Mouse (Mus musculus) right cerebral cortex, adult 18-20 months (tissue): ENCODE data around the gene Snx4.

Experiments used
- DNase-seq: peaks from one replicate; pipeline ENCODE4 v3.0.0; 2022; ENCODE audit warnings: mixed read lengths

The Snx4 gene

DNA sequence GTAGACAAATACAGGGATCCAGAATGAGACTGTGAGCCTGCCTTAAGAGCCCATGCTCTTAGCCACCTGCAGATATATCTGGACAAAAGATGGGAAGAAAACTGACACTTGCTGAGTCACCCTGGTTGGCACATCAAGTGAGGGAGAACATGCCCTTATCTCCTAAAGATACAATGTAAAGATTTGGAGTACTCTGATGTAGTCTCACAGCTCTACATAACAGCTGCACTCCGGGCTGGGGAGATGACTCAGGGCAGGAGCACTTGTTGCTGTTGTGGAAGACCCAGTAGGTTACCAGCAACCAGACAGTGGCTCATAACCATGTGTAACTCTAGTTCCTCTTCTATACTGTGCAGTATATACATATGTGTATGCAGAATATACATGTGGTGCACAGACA is 31.8 kb downstream of the Snx4 start:
- DNase-seq = no peak

DNA sequence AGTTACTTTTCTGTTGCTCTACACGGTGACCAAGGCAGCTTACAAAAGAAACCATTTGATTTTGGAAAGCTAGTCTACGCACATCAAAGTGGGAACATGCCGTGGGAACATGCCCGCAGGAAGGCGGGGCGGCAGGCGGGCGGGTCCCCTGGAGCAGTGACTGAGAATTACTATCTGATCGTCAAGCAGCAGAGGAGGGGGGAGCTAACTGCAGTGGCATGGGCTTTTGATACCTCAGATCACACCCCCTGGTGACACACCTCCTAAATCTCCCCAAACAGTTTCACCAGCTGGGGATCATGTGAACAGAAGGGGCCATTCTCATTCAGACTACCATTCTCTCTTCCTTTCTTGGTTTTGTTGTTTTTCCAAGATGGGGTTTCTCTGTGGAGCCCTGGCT is 37.3 kb downstream of the Snx4 start:
- DNase-seq = no peak

- DNase-seq = no peak
These were observed 38.7 kb downstream of the Snx4 start for GRCm38 (mm10) chr16:33289981-33290380.

DNA sequence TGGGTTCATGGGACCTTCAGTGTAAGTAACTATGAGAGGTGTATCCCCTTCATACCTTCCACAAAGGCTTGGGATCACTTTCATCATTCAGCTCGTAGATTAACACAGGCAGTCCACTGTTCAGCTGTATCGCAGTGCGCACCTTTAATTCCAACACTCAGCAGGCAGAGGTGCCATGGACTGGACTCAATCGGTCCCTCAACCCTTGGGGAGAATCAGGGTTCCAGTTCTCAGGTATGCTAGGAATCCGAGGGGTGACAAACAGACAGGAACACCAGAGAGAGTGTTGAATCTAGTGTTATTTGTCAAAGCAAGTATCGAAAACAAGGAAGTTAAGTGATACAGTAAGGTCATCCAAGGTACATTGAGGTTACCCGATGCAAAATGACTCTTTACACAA is 41.0 kb downstream of the Snx4 start:
- no peak for DNase-seq

- no peak for DNase-seq
These were observed 43.4 kb downstream of the Snx4 start for GRCm38 (mm10) chr16:33294681-33295080.

DNA sequence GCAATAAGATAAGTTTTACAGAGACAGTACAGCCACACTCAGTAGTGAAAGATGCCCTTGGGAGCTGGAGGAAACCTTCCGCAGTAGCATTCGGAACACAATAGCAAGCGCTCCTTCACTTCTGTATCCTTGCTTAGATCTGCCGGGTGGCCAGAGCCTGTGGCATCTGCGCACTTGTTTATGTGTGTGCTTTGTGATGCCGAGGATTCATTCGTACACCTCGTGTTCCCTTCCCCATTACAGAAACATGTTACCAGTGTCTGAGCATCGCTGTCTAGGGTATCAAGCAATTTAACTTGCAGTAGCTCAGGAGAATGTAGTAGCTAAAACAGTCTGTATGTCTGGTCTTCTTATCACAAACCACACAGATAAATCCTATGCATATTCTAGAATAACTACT is 44.1 kb downstream of the Snx4 start:
- DNase-seq = no peak

GRCm38 (mm10) chr16:33297493-33297892 is 46.3 kb downstream of the Snx4 start:
- DNase-seq = no peak

- DNase-seq = peak; percentile 67
These were observed 55.4 kb downstream of the Snx4 start for GRCm38 (mm10) chr16:33306633-33307070.

- DNase-seq = no peak
These were observed 56.5 kb downstream of the Snx4 start for GRCm38 (mm10) chr16:33307761-33308160.

GRCm38 (mm10) chr16:33309066-33309465 is 57.8 kb downstream of the Snx4 start:
- no peak for DNase-seq

GRCm38 (mm10) chr16:33315611-33316010 is 64.4 kb downstream of the Snx4 start:
- no peak for DNase-seq

- DNase-seq = no peak
These were observed 66.4 kb downstream of the Snx4 start for GRCm38 (mm10) chr16:33317646-33318045.

- DNase-seq = no peak
These were observed 66.8 kb downstream of the Snx4 start for GRCm38 (mm10) chr16:33318059-33318458.

DNA sequence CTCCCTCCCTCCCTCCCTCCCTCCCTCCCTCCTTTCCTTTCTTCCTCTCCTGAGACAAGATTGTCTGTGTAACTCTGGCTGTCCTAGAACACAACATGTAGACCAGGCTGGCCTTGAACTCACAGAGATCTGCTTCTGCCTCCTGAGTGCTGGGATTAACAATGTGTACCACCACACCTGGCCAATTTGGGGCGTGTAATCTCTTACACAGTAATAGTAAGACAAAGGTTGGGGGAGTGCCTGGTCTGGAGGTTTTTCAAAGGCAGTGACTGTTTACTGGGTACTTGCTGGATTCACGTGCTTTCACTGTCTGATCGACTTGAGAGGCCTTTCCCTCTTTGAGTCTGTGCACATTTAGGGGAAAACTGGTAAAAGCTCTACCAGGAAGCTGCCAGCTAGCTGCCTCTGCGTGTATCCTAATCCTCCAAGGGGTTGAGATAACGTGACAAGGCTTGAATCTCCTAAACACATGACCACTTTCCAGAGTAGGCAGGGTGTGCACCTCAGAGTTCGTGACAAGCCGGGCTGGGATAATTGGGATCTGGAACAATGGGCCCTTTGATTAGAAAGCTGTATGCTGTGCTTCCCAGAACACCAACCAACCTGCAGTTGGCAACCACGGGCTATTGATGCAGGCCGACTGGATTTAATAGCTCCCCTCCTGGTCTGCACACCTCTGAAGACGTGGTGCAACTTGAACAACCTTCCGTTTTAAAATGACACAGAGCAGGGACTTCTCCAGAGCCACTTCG is 74.6 kb downstream of the Snx4 start:
- no peak for DNase-seq

- DNase-seq = no peak
These were observed 75.3 kb downstream of the Snx4 start for GRCm38 (mm10) chr16:33326589-33326988.

DNA sequence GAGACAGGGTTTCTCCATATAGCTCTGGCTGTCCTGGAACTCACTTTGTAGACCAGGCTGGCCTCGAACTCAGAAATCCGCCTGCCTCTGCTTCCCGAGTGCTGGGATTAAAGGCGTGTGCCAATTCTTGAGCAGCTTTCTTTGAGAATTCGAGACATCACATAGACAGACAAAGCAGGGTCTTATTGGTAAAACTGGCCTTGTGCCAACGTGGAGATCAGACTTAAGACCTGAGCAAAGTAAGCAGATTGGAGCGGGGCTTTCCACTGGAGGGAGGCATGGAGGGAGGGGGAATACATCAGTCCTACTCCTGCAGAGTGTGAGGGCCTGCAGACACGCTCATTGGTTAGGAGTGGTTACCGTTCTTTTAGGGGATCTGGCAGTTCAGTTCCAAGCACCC is 75.9 kb downstream of the Snx4 start:
- no peak for DNase-seq

DNA sequence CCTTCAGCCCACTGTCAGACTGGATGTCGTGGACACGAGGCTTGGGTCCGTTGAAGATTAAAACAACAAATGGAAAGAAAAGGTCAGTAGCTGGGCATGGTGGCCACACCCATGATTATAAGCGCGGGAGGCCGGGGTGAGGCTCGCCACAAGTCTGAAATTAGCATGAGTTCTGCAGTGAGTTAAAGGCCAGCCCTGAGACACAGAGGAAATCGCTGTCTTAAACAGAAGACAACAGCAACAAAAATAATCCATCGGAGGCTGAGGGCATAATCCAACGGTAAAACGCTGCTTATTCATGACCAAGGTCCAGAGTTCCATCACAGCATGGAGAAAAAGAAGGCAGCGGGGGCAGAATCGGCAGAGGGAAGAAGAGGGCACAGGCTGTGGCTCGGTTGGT is 81.8 kb downstream of the Snx4 start:
- no peak for DNase-seq

DNA sequence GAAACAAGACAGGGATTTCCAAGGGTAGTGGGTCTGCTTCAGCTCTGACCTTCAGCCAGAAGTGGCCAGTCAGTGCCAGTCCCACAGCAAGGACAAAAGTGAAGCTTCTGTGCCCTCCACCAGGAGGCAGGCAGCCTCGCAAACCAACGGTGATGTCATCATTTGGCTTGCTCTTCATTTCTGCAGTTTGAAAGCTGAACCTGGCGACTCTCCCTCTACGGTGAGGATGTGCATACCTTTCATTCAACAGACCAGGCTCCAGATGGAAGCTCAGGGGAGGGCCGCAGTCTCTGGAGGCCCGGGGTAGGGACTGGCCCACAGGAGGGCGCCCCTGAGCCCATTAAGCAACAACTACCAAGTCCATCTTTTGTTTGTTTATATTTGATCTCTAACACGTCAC is 85.9 kb downstream of the Snx4 start:
- peak; percentile 65 for DNase-seq

DNA sequence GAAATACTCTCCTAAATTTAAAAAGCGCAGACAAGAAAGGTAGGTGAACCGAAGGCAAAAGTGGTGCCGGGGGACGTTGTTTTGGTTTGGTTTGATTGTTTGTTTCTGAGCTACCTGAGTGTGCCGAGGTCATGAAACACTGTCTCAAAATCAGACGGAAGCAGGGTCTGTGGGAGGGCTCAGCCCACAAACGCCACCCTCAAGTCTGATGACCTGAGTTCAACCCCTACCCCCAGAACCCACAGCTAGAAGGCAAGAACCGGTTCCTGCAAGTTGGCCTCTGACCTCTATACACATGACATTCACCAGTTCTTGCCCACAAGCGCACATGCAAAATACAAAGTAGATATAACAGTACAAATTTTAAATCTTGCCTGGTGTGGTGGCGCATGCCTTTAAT is 86.4 kb downstream of the Snx4 start:
- no peak for DNase-seq

- no peak for DNase-seq
These were observed 87.2 kb downstream of the Snx4 start for GRCm38 (mm10) chr16:33338492-33338891.

GRCm38 (mm10) chr16:33339476-33339875 is 88.2 kb downstream of the Snx4 start:
- no peak for DNase-seq

GRCm38 (mm10) chr16:33342356-33342755 is 91.1 kb downstream of the Snx4 start:
- DNase-seq = no peak

DNA sequence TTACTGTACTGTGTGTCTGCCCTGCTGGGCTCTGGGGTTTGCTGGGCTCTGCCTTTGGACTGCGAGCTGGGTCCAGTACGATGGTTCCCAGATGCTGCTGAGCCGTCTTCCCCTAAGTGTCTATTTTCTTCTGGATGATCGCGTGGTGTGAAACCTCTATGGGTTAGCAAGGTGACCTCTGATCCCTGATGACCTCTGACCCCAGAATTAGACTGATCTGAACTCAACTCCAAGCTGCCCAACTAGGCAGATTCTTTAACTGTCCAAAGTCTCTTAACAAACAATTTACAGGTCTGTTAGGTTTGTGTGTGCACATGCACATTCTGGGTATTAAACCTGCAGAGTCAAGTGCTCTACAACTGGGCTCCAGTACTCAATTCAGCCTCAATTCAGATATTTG is 91.9 kb downstream of the Snx4 start:
- no peak for DNase-seq

DNA sequence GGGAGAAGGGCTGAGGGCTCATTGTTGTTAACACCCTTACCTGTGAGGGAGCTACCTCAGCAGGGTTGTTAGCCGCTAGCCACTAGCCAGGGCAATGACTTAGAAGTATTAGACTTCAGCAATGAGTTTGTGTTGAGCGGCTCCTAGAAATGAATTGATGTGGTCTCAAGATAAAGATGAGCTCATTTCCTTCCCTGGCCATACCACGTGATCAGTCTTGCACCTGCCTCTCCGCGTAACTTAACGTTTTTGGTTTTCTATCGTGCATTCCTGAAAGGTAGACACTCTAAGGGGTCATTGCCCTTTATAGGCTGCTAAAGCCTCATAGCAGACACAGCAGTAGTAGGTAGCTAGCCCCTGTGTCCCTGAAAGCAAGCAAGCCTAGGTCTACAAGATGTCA is 92.4 kb downstream of the Snx4 start:
- DNase-seq = no peak

DNA sequence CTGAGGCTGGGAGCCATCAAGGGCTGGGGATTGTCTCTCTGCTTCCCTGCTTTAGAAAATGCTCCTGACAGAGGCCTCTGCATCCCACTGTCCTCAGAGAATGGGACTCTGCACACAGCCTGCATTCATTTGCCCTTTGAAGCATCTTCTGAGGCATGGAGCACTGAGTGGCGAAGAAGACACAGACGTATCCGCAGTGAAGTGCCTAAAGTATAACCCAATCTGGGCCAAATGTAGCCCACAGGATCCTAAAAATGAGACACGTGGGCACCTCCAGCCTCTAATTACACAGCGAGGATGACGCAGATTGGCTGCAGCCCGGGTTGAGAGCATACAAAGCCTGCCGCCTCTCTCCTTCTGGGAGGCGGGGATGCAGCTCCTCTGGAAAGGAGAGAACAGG is 93.1 kb downstream of the Snx4 start:
- peak; percentile 87 for DNase-seq
